Mouse (Mus musculus) liver, embryonic 12.5 days (tissue): Measurements from ENCODE around the gene Ap3b2. TPM values are rescaled to one million over a fixed set of nuclear protein-coding genes. Genes with fewer than 3 reads are reported as not detected.
"Not testable (repeated sequence)": the region's sequence is repeated elsewhere in the genome, so short reads cannot be mapped to it uniquely, and the experiment has no call there.

ENCODE experiments used
- ATAC-seq: fragments of 200-750 bp; cut with Nextera tagmentation; 2 replicates; pipeline ENCODE4 v1.8.0; 2017; ENCODE audit warnings: moderate number of reproducible peaks, mild to moderate bottlenecking, moderate library complexity
- H3K27ac ChIP-seq: fragments of 300-500 bp; sonication (generic); 2 replicates; pipeline ENCODE4 v1.5.1; 2016; ENCODE audit warnings: mild to moderate bottlenecking
- H3K27me3 ChIP-seq: fragments of 300-500 bp; sonication (generic); replicated peaks from 2 replicates; pipeline ENCODE4 v1.6.1; 2016; ENCODE audit warnings: mild to moderate bottlenecking, moderate library complexity
- H3K36me3 ChIP-seq: fragments of 300-500 bp; sonication (generic); 2 replicates; pipeline ENCODE4 v1.6.1; 2016; ENCODE audit warnings: mild to moderate bottlenecking, moderate library complexity
- H3K4me1 ChIP-seq: fragments of 300-500 bp; sonication (generic); 2 replicates; pipeline ENCODE4 v1.6.1; 2016
- H3K4me2 ChIP-seq: fragments of 300-500 bp; sonication (generic); 2 replicates; pipeline ENCODE4 v1.6.1; 2016; ENCODE audit warnings: mild to moderate bottlenecking, moderate library complexity
- H3K4me3 ChIP-seq: fragments of 300-500 bp; sonication (generic); 2 replicates; pipeline ENCODE4 v1.5.1; 2016; ENCODE audit warnings: mild to moderate bottlenecking, moderate library complexity
- H3K9ac ChIP-seq: fragments of 300-500 bp; sonication (generic); 2 replicates; pipeline ENCODE4 v1.6.1; 2016; ENCODE audit warnings: mild to moderate bottlenecking, moderate library complexity
- H3K9me3 ChIP-seq: fragments of 300-500 bp; sonication (generic); replicated peaks from 2 replicates; pipeline ENCODE4 v1.6.1; 2016; ENCODE audit warnings: mild to moderate bottlenecking, moderate library complexity
- WGBS: fragments of 180-500 bp; shearing (Covaris S2); methylation state at CpG from one replicate; pipeline ENCODE4 v1.1.7; 2016; ENCODE audit not compliant: insufficient replicate concordance; 5-methylcytosine and 5-hydroxymethylcytosine counted together
- polyA plus RNA-seq: library from polyadenylated mRNA; unstranded; fragments of >200 nt; fragmentation: Nextera tagmentation; extraction: Ambion mirVana; gene quantifications from 2 replicates; pipeline ENCODE4 v1.2.1, GENCODE M21; 2016

The Ap3b2 gene
- polyA plus RNA-seq, 1 experiment from 2014 or later: 0.13 TPM

DNA sequence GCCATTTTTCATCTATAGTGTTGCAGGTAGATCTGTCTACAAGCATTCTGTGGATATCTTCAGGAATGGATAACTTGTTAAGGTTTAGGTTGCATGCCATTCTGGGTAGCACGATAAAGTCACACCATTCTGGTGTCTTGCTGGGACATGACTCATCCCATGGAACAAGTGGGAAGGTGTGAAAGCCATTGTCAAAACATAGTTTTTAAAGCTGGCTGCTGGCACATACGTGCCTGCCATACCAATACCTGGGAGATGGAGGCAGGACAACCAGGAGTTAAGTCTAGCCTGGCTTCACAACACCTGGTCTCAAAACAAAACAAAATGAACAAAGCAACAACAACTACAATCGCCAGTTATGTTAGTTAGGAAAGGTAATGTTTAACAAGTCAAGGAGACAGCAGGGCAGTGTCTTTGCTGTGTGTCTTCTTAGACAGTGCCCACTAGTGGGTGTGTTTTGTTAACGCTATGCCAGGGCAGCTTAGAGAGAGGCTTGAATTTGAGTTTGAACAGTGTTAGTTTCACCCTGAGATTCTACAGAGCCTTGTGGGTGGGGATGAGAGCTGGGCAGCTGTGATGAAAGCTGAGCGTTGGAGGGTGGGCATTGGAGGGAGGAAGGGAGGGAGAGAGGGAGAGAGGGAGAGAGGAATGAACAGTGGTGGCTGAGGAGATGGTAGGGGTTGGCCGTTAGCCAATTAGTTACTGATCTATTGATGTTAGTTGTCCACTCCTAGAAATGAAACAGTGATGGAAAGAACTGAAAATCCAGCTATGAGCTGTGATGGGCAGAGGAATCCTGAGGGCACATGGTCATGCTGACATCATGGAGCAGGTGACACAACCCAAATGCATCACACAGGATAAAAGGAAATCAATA lies 22.7 kb upstream of the Ap3b2 start:
- Histone ChIP-seq H3K9ac (no peak overlapping the region), H3K4me1 (no peaks in the 10 kb centered on the region), H3K4me2 (no peak overlapping the region), H3K27ac (no peak overlapping the region), H3K4me3 (no peak overlapping the region), H3K27me3 (peaks cover 29% of the 10 kb centered on the region), H3K36me3 (no peaks in the 10 kb centered on the region), H3K9me3 (no peaks in the 10 kb centered on the region)
- 58% methylated on average over 6 of the region's 6 CpGs for WGBS
- ATAC-seq: no peak

DNA sequence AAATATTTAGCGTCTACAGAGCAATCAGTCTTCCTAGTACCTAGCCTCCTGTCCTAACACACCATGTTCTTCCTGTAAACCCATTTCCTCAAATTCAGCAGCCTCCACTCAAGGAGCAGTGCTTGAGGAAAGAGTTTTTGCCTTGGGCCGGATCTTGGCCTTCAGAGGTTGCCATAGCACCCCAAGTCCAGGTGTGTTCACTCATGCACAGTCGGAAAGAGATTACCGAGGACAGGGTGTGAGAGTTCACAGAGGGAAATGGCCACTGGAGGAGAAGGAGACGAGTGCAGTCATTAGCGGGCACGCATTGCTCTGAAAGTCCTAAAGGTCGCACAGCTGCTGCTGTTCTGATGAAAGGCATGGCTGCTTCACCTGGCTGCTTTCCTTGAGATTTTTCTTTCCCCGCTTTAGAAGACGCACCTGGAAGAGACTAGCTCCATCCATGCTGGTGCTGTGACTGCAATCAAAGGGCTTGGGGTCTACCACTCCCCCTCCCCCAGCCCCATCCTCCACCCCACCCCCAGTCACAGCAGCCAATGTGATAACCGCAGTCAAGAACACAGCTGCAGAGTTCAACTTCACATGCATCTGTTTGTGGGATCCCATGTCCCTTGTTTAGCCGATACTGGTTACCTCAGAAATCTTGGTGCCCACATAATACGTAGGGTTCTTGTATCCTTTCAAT lies 21.3 kb upstream of the Ap3b2 start:
- no peak overlapping the region for H3K27ac ChIP-seq
- H3K4me2 ChIP-seq: no peak overlapping the region
- no peak for ATAC-seq
- no peaks in the 10 kb centered on the region for H3K4me1 ChIP-seq
- peaks cover 20% of the 10 kb centered on the region for H3K27me3 ChIP-seq
- no peak overlapping the region for H3K4me3 ChIP-seq
- H3K9ac ChIP-seq: no peak overlapping the region
- no peaks in the 10 kb centered on the region for H3K9me3 ChIP-seq
- H3K36me3 ChIP-seq: no peaks in the 10 kb centered on the region
- 53% methylated on average over 13 of the region's 13 CpGs for WGBS

DNA sequence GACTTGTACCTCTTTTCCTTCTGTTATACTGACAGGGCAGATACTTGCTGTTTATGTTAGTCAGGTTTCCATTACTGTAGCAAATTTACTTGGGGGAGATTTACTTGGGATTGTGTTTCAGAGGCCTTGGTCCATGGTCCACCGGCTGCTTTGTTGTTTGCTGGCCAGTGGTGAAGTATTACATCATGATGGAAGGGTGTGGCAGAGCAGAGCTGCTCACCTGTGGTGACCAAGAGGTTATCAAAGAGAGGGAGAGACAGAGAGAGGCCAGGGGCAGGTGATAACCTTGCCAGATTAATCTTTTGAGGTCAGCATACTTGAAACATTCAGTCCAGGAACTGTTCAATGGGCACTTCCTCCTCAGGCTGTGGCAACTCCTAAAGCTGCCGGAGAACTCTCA lies 7.3 kb upstream of the Ap3b2 start:
- H3K36me3 ChIP-seq: no peaks in the 10 kb centered on the region
- 58% methylated on average over 2 of the region's 2 CpGs for whole genome bisulfite sequencing
- no peak overlapping the region for H3K4me2 ChIP-seq
- H3K4me3 ChIP-seq: no peak overlapping the region
- H3K9ac ChIP-seq: no peak overlapping the region
- H3K27me3 ChIP-seq: peaks cover 17% of the 10 kb centered on the region; the same call in 1 of the 2 replicates
- ATAC-seq: peak; percentile 40; the same call in 1 of the 2 replicates
- H3K9me3 ChIP-seq: no peaks in the 10 kb centered on the region
- no peak overlapping the region for H3K27ac ChIP-seq
- no peaks in the 10 kb centered on the region for H3K4me1 ChIP-seq

DNA sequence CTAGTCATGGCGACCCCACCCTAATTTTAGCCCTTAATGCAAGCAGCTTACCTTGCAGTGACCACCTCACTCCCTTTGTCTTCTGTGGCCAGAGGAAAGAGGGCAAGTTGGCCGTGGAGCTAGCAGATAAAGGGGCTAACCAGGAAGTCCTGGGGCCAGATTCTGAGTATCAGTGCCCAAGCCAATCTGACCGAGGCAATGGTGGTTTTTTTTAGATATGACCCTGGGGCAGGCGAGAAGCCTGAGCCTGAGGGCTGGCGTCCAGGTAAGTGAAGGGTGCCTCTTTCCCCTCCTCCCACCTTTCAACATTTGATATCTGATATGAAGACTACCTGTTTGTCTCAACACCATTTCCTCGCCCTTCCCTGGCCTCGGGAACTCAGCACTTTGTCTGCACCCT lies 4.5 kb upstream of the Ap3b2 start, which contains the start of gene BC048679:
BC048679 (minus strand) TSS at position 101 of the 400 bp plus-strand sequence.
- Histone ChIP-seq H3K4me2 (no peak within 1 kb of the TSS), H3K4me3 (no peak within 1 kb of the TSS), H3K36me3 (no peaks in the 10 kb centered on the region), H3K27me3 (peaks cover 45% of the 10 kb centered on the region), H3K27ac (no peak within 1 kb of the TSS), H3K4me1 (peaks cover 6% of the 10 kb centered on the region; the same call in 1 of the 2 replicates), H3K9me3 (no peaks in the 10 kb centered on the region), H3K9ac (no peak within 1 kb of the TSS)
- 38% methylated on average over 7 of the region's 7 CpGs for WGBS
- no peak for ATAC-seq

DNA sequence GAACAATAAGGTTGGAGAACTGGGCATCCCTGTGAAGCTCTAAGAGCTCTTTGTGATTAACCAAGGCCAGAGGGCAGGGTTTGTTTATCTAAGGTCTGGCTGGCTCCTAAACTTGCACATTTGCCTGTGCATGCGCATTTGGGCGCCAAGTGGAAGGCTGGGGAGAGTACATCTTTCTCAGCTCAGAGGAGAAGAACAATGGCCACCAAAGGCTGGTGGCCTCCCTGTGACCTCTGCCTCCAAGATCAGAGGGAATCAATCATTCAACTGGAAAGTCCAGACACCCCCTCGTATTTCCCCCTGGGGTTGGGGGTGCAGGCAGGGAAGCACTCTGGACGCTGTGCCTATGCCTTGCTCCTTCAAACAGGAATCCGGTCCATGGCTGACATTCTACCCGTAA lies 3.4 kb upstream of the Ap3b2 start:
- Histone ChIP-seq H3K4me3 (no peak overlapping the region), H3K9ac (no peak overlapping the region)

DNA sequence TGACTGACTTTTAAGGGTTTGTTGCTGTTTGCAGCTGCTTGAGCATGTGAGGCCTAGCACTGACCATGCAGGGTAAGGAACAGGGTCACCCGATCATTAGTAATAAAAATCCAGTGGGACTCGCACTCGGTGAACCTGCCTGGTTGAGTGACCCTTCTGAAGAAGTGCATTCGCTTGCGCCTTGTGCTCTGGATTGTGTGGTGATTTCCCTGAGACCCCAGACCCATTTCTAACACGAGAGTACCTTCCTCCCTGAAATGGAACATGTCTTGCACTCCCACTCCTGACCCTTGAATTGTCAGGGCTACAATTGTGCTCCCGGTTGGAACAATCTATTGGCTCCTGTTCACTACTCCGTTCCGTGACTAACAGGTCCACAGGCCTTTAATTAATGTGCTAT lies 1.1 kb downstream of the Ap3b2 start:
- Histone ChIP-seq H3K4me1 (peaks cover 7% of the 10 kb centered on the region; the same call in 1 of the 2 replicates), H3K36me3 (no peaks in the 10 kb centered on the region), H3K27me3 (peaks cover 64% of the 10 kb centered on the region), H3K9ac (no peak overlapping the region), H3K27ac (no peak overlapping the region), H3K4me3 (no peak overlapping the region), H3K9me3 (no peaks in the 10 kb centered on the region), H3K4me2 (no peak overlapping the region; the same call in 1 of the 2 replicates)
- WGBS: 47% methylated on average over 9 of the region's 9 CpGs
- no peak for ATAC-seq

More for the DNA sequence above, 3.4 kb upstream of the Ap3b2 start:
- WGBS: 52% methylated on average over 6 of the region's 6 CpGs
- ATAC-seq: no peak
- no peaks in the 10 kb centered on the region for H3K9me3 ChIP-seq
- no peaks in the 10 kb centered on the region for H3K36me3 ChIP-seq
- peaks cover 49% of the 10 kb centered on the region for H3K27me3 ChIP-seq
- H3K4me2 ChIP-seq: no peak overlapping the region
- no peak overlapping the region for H3K27ac ChIP-seq
- peaks cover 7% of the 10 kb centered on the region; the same call in 1 of the 2 replicates for H3K4me1 ChIP-seq

DNA sequence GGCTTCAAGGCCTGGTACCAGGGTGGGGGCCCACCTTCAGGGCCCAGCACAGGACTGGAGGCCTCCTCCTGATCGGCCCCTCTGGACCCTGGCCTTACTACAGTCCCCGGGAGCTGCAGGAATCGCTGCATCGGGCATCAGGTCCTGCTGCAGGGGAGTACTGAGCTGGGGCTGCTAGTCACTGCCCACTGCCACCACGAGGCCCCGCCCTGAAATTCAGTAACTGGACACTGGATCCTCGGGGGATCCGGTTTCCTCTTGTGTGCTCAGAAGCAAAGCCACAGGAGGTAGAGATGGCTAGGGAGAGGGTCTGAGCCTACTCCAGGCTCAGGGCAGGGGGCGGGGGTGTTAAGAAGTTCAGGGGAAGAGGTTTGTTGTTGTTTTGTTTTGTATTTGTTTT lies 4.1 kb downstream of the Ap3b2 start:
- no peak for ATAC-seq
- peaks cover 7% of the 10 kb centered on the region; the same call in 1 of the 2 replicates for H3K4me1 ChIP-seq
- H3K36me3 ChIP-seq: no peaks in the 10 kb centered on the region
- H3K4me2 ChIP-seq: no peak overlapping the region
- no peak overlapping the region for H3K4me3 ChIP-seq
- no peak overlapping the region for H3K9ac ChIP-seq
- 14% methylated on average over 9 of the region's 9 CpGs for WGBS
- H3K27me3 ChIP-seq: peaks cover 39% of the 10 kb centered on the region
- no peak overlapping the region for H3K27ac ChIP-seq
- H3K9me3 ChIP-seq: no peaks in the 10 kb centered on the region

DNA sequence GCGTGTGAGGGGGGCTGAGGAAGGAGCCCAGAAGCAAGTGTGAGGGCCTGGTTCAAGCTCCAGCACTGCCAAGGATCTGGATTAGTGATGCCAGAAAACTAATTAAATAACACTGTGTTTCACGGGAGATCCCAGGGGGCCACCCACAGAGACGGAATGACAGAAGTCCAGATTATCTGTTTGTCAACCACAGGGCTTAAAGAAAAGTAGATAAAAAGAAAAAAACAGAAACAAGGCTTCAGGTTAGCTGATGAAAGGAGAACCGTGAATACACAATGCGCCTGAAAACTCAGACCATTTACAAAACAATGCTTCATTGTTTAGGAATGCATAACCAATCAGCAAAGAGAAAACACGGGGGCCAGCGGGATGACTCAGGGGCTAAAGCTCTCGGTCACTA lies 12.9 kb downstream of the Ap3b2 start:
- H3K9ac ChIP-seq: no peak overlapping the region
- no peak overlapping the region for H3K4me2 ChIP-seq
- H3K27me3 ChIP-seq: peaks cover 26% of the 10 kb centered on the region
- no peaks in the 10 kb centered on the region for H3K9me3 ChIP-seq
- H3K4me3 ChIP-seq: no peak overlapping the region
- no peak for ATAC-seq
- WGBS: 13% methylated on average over 8 of the region's 8 CpGs
- no peaks in the 10 kb centered on the region for H3K36me3 ChIP-seq
- H3K27ac ChIP-seq: no peak overlapping the region
- no peaks in the 10 kb centered on the region for H3K4me1 ChIP-seq

DNA sequence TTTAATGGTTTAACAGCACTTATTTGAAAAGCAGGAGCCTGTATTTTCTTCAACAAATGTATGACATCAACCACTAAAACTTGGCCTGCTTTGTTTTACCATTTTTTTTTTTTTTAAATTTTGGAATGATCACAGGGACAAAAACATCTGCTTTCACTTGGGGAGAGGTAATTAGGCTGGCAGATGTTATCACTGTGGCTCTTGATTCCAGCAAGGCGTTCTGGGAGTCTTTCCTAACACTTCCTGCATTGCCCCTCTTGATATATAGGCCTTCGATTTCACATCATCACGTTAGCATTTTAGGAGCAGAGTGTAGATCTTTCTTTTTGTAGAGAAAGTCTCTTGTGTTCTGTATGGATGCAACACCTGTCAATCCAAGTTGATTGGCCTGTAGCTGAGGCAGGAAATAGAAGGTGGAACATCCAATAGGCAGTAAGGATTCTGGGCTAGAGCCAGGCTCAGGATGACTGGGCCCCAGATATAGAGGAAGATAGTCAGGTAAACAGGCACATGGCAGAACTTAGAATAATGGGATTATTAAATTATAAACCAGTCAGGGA lies 14.1 kb downstream of the Ap3b2 start:
- Histone ChIP-seq H3K4me2 (no peak overlapping the region), H3K9me3 (no peaks in the 10 kb centered on the region), H3K4me1 (no peaks in the 10 kb centered on the region), H3K9ac (no peak overlapping the region), H3K27ac (no peak overlapping the region), H3K27me3 (peaks cover 34% of the 10 kb centered on the region), H3K4me3 (no peak overlapping the region), H3K36me3 (no peaks in the 10 kb centered on the region)
- 43% methylated on average over 3 of the region's 3 CpGs for WGBS
- ATAC-seq: no peak

DNA sequence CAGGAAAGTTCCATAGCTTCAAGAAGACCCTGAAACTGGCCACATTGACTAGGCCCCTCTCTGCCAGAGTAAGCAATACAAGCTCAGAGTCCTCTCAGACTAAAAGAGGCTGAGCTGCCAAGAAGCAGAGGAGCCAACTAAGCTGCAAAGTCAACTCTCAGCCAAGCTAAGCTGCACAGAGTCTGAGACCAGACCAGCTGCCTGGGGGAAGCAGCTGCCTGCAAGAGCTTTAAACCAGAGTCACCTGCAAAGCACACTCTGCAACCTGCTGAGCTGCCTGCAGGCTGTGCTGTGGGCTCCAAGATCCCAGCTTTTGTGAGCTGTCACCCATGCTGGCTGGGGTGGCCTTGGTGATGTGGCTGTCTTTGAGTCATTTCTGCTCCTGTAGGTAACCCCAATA lies 15.5 kb downstream of the Ap3b2 start:
- not testable (repeated sequence) for H3K36me3 ChIP-seq, H3K4me1 ChIP-seq, H3K9ac ChIP-seq, H3K4me2 ChIP-seq, H3K27ac ChIP-seq, H3K9me3 ChIP-seq, ATAC-seq, H3K4me3 ChIP-seq
- H3K27me3 ChIP-seq: peaks cover 34% of the 10 kb centered on the region

DNA sequence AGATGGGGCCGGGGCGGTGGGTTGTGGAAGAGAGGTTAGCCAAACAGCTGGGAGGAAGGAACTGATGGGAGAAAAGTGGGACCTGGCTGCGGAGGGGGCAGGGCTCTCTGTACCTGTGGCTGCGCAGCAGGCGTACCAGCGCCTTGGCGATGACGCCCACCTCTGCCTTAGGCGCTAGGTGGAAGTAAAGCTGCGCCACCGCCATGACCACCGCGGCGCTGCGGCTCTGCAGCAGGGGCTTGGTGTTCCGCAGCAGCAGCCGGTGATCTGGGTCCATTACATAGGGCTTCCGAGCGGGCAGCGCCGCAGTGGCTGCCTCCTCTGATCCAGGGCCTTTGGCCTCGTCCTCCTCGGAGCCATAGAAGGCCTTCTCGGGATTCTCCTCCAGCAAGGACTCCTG lies 16.9 kb downstream of the Ap3b2 start:
- Histone ChIP-seq H3K36me3 (no peaks in the 10 kb centered on the region), H3K4me1 (no peaks in the 10 kb centered on the region), H3K9ac (no peak overlapping the region), H3K27me3 (peaks cover 34% of the 10 kb centered on the region), H3K27ac (no peak overlapping the region), H3K4me3 (no peak overlapping the region), H3K4me2 (no peak overlapping the region), H3K9me3 (no peaks in the 10 kb centered on the region)
- WGBS: 8% methylated on average over 24 of the region's 24 CpGs
- ATAC-seq: no peak

DNA sequence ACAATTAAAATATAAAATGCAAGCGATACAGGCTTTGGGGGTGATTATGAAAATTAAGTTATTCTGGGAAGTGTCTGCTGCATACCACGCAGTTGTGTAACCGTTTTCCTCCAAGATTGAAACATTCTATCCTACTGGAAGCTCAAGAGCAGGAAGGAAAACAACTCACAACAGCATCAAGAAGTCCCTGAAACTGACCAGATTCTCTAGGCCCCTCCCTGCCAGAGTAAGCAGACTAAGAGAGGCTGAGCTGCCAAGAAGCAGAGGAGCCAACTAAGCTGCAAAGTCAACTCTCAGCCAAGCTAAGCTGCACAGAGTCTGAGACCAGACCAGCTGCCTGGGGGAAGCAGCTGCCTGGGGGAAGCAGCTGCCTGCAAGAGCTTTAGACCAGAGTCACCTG lies 18.5 kb downstream of the Ap3b2 start:
- H3K4me1 ChIP-seq: no peaks in the 10 kb centered on the region
- no peak overlapping the region for H3K27ac ChIP-seq
- H3K27me3 ChIP-seq: peaks cover 34% of the 10 kb centered on the region
- WGBS: 60% methylated on average over 3 of the region's 3 CpGs
- no peak overlapping the region for H3K9ac ChIP-seq
- no peak for ATAC-seq
- H3K4me2 ChIP-seq: no peak overlapping the region
- no peaks in the 10 kb centered on the region for H3K9me3 ChIP-seq
- H3K36me3 ChIP-seq: no peaks in the 10 kb centered on the region
- H3K4me3 ChIP-seq: no peak overlapping the region
